Mouse (Mus musculus) heart, postnatal 25 days (tissue): ENCODE measurements around the gene Cnot10. TPM values are rescaled to one million over a fixed set of nuclear protein-coding genes. Genes with fewer than 3 reads are reported as not detected.

Source experiments
- DNase-seq: peaks from one replicate; pipeline ENCODE4 v3.0.0; 2022; ENCODE audit warnings: low spot score
- intact Hi-C: fragments of 180-260 bp; cut with DNase I; formaldehyde crosslinking; loops from one replicate; pipeline ENCODE4 v1.15.1; 2025
- total RNA-seq, 2 experiments: library from RNA; stranded (reverse); gene quantifications; 2 replicates each; pipeline ENCODE4 v1.2.3; 2021

Cnot10 gene
- total RNA-seq, 2 experiments from 2014 or later: 19.7 to 21.8 TPM

- DNase-seq: no peak
- intact Hi-C loops: no loop called here
These were observed 85.5 kb downstream of the Cnot10 start for GRCm38 (mm10) chr9:114554355-114554979.

GRCm38 (mm10) chr9:114553828-114554227 lies 86.2 kb downstream of the Cnot10 start:
- DNase-seq: no peak
- intact Hi-C loops: no loop called here

GRCm38 (mm10) chr9:114550033-114550432 lies 90.0 kb downstream of the Cnot10 start:
- intact Hi-C loops: no loop called here

GRCm38 (mm10) chr9:114549117-114549516 lies 90.9 kb downstream of the Cnot10 start:
- intact Hi-C loops: no loop called here
- no peak for DNase-seq

More at GRCm38 (mm10) chr9:114550033-114550432, 90.0 kb downstream of the Cnot10 start:
- DNase-seq: no peak

- intact Hi-C loops: no loop called here
- DNase-seq: no peak
These were observed 91.5 kb downstream of the Cnot10 start for GRCm38 (mm10) chr9:114548496-114548895.

- intact Hi-C loops: no loop called here
- DNase-seq: no peak
These were observed 92.3 kb downstream of the Cnot10 start for GRCm38 (mm10) chr9:114547643-114548077.

- intact Hi-C loops: no loop called here
These were observed 93.2 kb downstream of the Cnot10 start for GRCm38 (mm10) chr9:114546765-114547164.

GRCm38 (mm10) chr9:114544754-114545393 lies 95.1 kb downstream of the Cnot10 start:
- intact Hi-C loops: no loop called here
- no peak for DNase-seq

More at GRCm38 (mm10) chr9:114546765-114547164, 93.2 kb downstream of the Cnot10 start:
- no peak for DNase-seq

- no peak for DNase-seq
- intact Hi-C loops: no loop called here
These were observed 95.9 kb downstream of the Cnot10 start for GRCm38 (mm10) chr9:114543882-114544753.

GRCm38 (mm10) chr9:114541279-114541741 lies 98.7 kb downstream of the Cnot10 start:
- intact Hi-C loops: no loop called here
- peak; percentile 23 for DNase-seq

- no peak for DNase-seq
- intact Hi-C loops: no loop called here
These were observed 100.9 kb downstream of the Cnot10 start for GRCm38 (mm10) chr9:114538996-114539563.

GRCm38 (mm10) chr9:114536628-114537027 lies 103.4 kb downstream of the Cnot10 start:
- DNase-seq: no peak
- intact Hi-C loops: no loop called here

Other genes with a start within 250 kb of the Cnot10 start
- gene Crtap, start 249.5 kb downstream of the Cnot10 start, total RNA-seq: 10 to 100 TPM; 30.4 to 32.4 TPM
- gene Glb1, start 239.1 kb downstream of the Cnot10 start, total RNA-seq: 10 to 100 TPM; 14.8 to 16.3 TPM
- 1 to 10 TPM; 3.4 to 4.2 TPM for gene Tmppe, start 239.1 kb downstream of the Cnot10 start, total RNA-seq
- gene Ccr4, start 135.3 kb downstream of the Cnot10 start, total RNA-seq: not detected
- not detected for gene C130032M10Rik, start 124.5 kb downstream of the Cnot10 start, total RNA-seq
- gene Trim71, start 75.8 kb downstream of the Cnot10 start, total RNA-seq: not detected
- gene Dync1li1, start 48.6 kb upstream of the Cnot10 start, total RNA-seq: 10 to 100 TPM; 72.6 to 75.8 TPM
- 10 to 100 TPM; 23.4 to 27.2 TPM for gene Cmtm6, start 90.9 kb upstream of the Cnot10 start, total RNA-seq
- 10 to 100 TPM; 14.0 to 14.1 TPM for gene Cmtm7, start 141.7 kb upstream of the Cnot10 start, total RNA-seq
- 10 to 100 TPM in 1 of 2 experiments, 1 to 10 TPM in 1; 9.9 to 10.1 TPM for gene Cmtm8, start 204.0 kb upstream of the Cnot10 start, total RNA-seq